Mouse (Mus musculus) Muller cell, postnatal 12 days (primary cell): ENCODE data around the gene Prkcb.
A peak's percentile ranks its signal among the peaks of the same experiment; 100 is the strongest.

Experiments used
- DNase-seq: peaks from one replicate; pipeline ENCODE4 v3.0.0-alpha.2; 2015; ENCODE audit errors: inconsistent ontology term

The Prkcb gene

DNA sequence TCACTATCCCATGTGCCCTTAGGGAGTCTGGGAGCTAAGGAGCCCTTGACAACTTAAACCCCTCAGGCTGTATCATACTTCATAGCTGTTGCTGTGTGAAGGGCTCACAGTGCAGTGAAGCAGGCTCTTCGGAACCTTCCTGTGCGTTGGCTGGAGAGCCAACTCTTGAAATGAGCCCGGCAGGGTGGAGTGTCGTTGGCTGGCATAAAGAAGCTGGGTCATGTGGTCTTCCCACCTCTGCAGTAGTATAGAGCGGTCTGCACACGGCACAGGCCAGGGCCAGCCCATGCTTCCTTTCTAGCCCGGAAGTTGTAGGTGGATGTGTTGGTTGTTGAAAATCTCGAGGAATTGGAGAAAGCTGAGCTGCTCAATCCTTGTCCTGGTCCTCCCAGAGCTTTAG lies 179.3 kb downstream of the Prkcb start:
- no peak for DNase-seq

DNA sequence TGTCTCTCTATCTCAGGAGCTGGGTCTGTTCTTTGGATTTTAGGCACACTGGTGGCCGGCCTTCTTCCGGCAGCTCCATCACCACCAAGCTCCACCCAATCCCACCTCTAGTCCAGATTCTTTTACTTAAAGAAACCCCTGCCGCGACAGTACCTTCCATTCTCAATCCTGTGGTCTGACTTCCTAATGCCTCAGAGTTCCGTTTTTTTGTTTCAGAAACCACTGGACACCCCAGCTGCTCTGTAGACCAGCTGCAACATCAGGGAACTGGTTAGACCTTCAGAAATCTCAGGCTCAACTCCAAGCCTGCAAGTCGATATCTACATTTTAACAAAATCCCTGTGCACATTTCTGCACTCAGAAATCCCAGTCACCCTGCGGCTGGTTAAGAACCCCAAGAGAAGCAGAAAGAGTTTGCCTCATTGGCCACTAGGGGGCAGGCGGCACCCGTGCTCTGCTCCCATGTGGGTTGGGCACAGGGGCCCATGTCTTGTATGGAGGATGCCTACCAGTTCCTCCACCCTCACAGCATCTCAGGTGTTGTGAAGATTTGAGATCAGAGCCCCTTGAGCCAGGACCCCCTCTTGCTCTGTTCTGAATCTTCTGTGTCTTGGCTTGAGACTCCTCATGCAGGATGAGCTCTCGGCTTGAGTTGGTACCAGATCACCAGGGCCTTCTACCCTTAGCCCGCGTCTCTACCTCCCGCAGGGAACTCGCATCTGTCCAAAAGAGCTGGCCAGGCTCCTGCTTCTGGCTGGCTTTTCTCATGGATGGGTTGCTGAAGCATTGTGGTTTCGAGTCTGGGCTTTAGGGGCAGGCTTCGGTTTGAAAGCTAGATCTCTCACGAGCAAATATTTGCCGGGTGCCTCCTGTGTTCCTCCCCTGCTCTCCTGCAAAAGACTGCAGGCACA lies 182.1 kb downstream of the Prkcb start:
- peak; percentile 78 for DNase-seq

DNA sequence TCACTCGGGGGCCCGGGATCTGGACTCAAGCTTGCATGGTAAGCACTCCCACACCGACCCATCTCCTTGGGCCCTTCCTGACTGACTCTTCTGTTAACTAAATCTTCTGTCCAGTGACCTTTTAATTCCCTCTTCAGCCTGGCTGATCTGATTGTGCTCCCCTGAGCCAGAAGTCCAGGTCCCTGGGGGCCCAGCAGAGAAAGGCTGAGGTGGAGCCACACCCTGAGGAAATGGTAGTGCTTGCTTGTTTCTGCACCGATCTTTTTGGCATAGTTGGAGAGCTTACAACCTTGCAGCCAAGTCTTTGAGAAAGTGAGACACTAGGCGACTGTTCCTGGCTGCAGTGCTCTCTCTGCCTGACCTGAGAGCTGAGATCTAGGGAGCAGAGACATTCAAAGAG lies 183.7 kb downstream of the Prkcb start:
- no peak for DNase-seq

DNA sequence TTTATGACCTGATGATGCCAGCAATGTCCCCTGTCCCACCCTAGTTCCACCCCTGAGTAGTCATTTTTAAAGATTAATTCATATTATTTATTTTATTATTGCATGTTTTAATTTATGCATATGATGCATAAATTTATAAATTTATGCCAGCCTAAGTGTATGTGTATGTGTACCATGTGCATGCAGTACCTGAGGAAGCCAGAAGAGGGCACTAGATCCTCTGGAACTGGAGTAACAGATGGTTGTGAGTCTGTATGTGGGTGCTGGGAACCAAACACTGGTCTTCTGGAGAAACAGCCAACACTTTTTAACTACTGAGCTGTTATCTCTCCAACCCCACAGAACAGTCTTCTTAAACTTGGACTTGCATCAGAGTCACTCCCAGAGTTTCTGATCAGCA lies 186.5 kb downstream of the Prkcb start:
- DNase-seq = no peak

DNA sequence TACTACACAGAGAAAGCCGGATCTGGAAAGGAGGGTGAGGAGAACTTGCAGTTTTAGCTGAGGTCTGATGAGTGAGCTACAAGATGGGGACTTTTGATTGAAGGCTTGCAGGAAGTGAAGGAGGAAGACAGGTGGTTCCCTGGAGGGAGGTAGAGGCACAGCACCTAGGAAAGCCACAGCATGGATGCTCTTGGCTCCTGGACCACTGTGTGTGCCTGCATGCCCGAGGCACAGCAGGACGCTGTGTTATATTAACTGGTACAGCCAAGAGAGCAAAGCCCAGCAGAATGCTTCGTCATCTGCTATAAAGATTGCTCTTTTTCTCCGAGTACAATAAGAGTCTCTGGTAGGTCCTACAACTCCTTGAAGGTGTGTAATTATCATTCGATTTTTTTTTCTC lies 188.1 kb downstream of the Prkcb start:
- DNase-seq = no peak

DNA sequence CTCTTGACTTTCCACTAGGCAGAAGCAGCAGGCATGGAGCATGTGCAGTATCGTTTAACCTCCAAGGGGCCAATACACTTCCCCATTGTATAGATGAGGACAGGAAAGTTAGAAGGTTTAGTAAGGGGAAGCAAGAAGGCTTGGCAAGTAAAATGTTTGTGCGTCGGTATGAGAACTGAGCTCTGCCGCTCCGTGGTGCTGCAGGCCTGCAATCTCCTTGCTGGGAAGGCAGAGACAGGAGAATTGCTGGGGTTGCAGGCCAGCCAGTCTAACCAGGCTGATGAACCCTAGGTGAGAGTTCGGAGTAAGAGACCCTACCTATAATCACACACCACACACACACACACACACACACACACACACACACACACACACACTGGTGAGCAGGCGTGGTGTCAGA lies 188.6 kb downstream of the Prkcb start:
- no peak for DNase-seq

DNA sequence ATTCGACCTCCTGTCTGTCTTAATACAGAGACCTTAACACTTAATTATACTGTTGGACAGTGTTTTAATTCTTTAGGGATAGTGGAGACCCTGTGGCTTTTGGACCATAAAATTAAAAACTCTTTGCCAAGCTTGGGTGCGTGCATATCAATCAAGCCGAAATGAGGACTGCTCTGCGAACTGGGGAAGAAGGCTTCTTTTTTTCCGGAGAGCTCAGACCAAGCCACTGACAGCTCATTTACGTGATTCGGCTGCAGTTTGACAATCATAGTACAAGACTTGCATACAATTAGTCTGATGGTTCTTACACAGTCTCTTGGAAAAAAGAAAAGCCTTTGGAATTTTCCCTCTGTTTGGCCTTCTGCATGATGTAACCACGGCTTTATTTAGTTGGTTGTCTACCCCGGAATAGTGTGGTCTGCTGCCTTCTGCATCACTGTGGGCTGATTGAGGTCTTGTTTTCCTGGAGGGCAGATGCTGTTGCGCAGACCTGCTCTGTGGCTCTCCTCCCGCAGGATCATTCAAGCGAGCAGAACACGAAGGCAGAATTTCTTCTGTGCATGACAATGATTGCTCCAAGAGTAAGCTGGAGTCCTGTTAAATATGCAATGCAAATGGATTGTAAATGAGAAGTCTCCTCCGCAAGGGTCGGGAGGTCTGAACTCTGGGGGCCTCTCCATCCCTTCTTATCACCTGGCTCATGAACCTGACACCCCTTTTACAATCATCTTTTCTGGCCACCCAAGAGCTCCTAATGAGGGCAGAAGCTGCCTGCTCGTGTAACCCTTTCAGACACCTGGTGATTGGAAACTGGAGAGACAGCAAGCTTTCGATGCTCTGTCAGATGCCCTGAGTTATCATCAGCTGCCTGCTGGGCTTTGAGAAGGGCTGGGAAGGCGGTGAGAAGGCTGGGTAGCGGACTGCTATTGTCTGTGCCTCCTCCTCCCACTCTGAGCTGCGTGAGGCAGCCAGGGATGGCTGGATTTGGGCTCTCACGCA lies 189.3 kb downstream of the Prkcb start:
- DNase-seq = peak; percentile 83

DNA sequence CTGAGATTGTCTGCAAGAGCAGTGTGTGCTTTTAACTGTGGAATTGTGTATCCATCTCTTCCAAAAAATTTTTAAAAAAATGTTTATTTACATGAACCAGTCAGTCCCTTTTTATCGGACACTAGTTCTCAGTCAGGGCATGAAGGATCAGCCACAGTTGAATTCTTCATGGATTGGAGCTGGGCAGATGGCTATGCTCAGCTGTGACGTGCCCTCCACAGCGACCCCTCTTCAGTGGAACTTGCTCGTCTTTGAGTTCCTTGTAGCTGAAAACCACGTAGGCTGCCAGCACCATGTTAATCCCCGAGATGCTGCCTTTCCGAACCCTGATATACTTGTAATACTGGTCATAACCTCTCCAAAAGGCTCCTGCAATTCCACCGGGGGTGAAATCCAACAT lies 195.4 kb downstream of the Prkcb start:
- DNase-seq = no peak

DNA sequence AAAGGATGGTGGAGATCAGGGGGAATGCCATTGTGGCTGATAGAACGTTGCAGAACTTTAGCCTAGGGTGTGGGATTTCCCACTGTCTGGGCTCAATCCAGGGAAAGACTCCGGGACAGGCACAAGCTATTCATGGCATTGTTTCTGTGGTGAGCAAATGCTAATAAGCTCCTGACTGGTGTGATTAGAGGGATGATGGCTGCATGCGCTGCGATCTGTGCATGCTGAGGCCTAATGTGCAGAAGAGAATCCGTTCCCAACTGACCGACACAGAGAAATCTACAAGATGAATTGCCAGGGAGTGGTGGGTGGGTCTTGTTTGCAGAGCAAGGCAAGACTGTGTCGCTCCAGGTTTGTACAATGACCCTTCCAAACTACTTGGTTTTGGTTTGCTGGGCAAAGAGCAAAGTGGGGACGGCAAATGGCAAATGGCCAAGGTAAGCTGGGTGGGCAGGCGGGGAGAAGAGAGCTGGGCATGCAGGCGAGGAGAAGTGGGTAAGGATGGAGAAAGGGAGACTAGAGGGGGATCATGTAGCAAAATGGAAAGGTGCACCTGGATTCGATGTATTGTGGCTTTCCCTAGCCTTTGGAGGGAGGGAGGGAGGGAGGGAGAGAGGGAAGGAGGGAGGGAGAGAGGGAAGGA lies 199.5 kb downstream of the Prkcb start:
- DNase-seq = peak; percentile 19

DNA sequence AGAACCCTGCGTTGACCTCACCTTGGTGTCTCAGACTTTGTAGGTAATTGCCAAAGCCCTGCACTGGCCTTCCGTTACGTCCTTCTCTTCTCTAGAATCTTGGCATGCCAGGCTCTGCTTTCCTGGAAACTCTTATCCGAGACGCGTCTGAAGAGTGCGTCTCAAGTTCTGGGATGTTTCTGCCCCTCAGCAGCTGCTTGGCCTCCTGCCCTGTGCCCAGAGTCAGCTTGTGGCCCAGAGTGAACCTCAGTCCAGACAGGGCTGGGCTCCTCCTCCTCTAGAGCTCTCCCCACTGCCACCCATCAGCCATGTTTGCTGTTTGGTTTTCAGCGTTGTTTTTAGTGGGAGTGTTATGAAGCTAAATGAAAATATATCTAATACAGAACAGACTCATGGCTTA lies 203.5 kb downstream of the Prkcb start:
- DNase-seq = no peak

DNA sequence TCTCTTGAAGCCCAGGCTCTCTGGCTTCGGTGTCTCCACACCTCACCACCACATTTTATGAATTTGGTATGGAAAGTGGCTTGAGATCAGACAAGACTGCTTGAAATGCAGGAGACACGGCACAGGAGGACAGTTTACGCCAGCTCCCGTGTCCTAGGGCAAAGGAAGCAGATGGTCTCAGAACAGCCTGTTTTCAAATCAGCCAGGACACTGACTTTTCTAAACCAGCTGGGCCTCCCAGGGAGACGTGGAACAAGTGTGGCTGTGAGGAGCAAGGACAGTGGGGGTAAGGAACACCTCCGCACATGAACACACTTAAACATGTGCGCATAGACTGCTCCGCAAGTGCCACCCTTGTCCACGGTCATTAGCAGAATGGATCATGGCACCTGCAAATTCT lies 204.4 kb downstream of the Prkcb start:
- DNase-seq = no peak

DNA sequence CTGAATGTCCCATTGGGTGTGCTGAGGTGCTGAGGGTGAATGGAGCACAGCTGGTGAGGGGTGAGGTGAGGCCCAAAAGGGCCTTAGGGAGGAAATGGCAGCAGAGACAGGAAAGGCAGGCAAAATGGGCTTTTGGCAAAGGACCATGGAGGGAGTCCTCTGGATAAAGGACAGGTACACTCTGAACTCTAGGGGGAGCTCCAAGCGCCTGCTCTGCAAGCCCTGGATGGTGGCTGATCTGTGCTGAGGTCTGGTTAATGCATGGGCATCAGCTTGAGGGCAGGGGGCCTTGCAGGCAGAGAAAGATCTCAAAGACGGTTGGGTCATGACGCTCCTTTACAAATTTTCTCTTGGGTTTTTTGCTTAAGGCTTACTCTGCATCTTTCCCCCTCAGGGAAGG lies 205.5 kb downstream of the Prkcb start:
- peak; percentile 14 for DNase-seq

DNA sequence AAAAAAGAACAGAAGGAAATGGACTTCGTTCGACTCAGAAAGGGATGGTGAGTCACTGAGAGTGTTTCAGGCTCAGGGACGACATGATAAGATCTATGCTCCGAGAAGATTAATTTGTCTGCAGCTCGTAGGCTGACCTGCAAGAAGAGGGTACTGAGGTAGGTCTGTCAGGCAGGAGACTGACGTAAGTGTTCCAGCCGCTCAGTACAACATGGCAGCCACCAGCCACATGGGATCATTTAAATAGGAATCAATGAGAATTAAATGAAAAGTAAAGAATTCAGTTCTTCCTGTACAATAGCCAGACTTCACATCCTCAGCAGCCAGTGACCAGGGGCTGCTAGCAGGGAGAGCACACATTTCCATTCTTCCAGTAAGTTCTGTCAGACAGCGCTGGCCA lies 209.0 kb downstream of the Prkcb start:
- DNase-seq = no peak

DNA sequence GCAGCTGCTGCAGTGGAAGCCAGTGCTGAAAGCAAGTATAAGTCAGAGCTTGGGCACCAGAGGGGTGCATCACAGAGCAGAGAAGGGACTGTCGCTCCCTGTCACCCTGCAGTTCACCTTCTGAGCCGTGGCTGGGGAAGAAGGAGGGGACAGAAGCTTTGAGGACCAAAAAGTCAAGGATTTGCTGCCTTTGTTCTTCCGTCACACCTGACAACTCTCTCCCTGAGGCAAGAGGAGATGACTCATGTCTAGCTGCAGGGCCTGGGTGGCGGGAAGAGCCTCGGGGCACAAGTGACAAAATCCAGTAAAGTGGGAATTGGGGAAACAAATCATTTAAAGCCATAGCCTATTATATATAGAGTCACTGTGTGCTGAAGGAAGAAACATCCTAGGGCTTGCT lies 209.9 kb downstream of the Prkcb start:
- no peak for DNase-seq

DNA sequence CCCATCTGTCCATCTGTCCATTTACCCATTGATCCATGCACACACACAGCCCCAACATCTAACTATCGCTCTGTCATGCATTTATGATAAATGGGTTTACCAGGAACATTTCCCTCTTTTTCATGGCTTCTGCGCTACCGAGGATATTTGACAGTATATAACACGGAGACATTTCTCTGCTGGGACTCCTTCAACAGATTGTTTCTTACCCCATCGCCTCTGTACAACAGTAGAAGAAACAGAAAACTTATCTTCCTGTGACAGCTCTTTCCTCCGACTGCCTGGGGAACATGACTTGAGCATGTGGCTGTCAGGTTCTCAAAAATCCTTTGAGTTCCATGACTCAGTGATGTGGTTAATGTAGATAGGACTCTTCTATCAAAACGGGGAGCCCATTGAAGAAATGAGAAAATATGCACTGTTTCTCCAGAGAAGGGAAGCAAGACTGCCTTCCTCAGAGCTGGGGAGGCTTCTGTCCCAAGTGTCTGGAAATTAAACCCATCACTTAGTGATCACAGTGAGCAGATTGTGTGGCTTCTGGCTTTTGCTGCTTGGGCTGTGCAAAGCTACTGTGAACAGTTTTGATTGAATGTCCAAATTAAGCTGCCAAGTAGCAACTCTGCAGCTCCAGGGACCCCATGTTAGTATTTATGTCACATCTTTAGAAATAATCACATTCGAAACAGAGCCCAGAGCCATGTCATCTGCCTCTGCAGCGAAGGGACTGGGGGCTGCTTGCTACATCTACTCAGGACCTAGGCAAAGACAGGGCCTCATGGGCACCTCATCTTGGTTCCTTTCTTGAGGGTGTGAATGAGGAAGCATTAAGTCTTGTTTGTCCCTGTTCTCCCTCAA lies 211.4 kb downstream of the Prkcb start:
- no peak for DNase-seq

DNA sequence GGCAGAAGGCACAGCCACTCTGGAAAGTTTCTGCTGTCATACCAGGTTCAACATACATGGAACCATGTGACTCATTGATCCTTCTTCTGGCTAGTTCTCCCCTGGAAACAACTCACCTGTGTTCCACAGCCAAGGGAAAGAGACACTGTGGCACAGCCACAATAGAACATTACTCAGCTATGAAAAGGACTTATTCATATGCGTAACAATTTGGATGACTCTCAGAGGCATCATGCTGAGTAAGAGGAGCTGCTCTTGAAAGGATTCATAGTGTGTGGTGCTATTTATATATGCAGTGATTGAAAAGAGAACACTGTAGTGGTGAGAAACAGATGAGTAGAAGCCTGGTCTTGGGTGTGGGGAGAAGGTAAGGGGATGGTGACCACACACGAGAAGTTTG lies 217.9 kb downstream of the Prkcb start:
- no peak for DNase-seq

DNA sequence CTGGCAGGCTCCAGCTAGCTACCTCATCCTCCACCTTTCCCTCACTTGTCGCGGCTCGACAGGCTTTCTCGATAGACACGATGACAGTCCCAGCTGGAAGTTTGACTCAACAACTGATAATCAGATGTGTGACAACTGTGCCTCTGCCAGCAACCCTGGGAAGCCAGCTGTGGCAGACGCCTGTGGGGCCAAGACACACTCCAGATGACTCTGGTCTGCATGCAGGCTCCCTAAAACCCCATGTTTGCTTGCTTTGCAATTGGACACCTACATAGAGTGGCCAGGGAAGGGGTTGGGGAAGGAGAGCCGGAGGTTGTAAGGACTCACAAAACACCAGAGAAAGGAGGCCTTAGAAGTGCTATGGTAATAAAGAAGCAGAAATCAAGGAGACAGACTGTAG lies 221.4 kb downstream of the Prkcb start:
- DNase-seq = no peak

DNA sequence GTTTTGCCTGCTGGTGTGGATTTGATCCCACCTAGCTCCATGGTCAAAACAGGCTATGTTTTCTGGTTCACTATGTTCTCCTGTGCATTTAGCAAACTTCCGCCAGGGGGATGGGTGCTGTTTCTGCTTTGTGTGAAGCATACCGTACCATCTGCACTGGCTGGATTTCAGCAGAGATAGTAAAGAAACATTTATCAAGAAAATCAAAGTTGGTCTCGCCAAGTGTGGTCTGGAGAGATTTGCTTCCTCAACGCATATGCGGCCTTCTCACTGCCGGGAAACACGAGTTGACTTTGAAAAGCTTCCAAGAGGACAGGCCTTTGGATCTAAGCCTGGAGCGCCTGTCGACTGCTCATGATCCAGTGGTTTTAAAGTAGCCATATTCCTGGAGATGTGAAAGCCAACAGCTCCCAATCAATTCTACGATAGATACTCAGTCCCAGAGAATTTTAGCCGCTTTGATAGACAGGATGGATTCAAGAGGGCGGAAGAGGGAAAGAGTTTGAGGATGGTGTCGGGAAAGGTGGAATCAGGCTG lies 223.9 kb downstream of the Prkcb start:
- no peak for DNase-seq

DNA sequence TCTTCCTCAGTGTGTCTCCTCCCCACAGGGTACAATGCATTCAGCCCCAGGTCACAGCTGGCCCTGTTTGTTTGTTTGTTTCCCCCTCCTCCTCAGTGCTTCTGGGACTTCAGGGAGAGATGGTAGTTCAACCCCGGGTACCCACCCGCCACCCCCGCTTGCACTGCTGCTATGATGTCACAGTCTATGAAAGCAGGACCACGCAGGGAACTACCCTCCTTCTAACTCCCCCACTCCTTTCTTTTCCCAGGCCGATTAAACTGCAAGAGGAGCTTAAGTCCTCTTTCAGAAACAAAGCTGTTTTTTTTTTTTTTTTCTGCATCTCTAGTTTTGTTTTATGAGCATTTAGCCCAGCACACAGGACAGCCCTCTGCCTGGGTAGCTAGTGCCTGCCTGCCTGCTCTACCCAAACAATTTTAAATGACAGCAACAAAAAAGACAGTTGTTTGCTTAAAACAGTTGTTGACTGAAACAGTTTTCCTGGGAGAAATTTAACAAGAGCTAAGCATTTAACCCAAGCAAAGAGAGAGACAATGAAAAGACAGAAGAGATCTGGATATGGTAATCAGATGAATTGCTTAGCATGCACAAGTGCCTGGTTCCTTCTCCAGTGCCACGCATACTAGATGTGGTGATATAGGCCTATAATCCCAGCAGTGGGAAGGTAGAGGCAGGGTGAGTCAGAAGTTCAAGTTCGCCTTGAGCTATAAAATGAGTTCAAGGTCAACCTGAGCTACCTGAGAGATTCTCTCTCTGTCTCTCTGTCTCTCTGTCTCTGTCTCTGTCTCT lies 232.5 kb downstream of the Prkcb start:
- DNase-seq = no peak

DNA sequence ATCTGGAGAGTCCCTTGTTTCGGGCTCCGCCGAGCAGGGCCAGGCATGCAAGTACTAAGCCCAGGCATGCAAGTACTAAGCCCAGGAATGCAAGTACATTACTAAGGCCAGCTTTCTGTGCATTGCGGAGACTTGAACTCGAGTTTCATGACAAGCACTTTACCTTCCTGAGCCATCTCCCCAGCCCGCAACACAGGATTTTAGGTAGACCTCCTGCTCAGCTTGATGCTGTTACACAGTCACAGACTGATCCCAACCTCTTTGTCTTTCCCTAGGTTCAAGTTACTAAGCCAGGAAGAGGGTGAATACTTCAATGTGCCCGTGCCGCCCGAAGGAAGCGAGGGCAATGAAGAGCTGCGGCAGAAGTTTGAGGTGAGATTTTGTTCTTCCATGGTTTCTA lies 239.7 kb downstream of the Prkcb start:
- no peak for DNase-seq
